17 mouse cellular contexts compared by ENCODE assay signal in genomic region chr17:29325831-29326230, GRCm38 (mm10). TPM values are rescaled to one million over a fixed set of nuclear protein-coding genes. Genes with fewer than 3 reads are reported as not detected.
DNase-seq lines count a peak whose midpoint lies in the region; ATAC-seq and TF ChIP-seq lines count a peak whose summit lies in the region.
"Had no signal": no experiment of that assay in that cellular context is flagged by ENCODE, and none has a peak within 500 bp of the region (broad histone marks: within the 10 kb centered on the region; RNA-seq: fewer than 3 reads in every experiment).

No protein-coding gene starts in this region.

- H3K9me3 ChIP-seq in kidney, embryonic 14.5 days (ENCODE audit: control insufficient read depth, low read length): no peaks in the 10 kb centered on the region
- H3K9me3 ChIP-seq in forebrain, embryonic 11.5 days (ENCODE audit: control insufficient read depth, low read length): no peaks in the 10 kb centered on the region
- H3K9me3 ChIP-seq in hindbrain, postnatal 0 days (ENCODE audit: low read length): no peaks in the 10 kb centered on the region
- no peaks in the 10 kb centered on the region for H3K9me3 ChIP-seq in midbrain, embryonic 16.5 days (replicated peaks; ENCODE audit: control insufficient read depth, low read length, poor library complexity, severe bottlenecking)
- H3K9me3 ChIP-seq: heart, embryonic 13.5 days had no signal

- no peaks in the 10 kb centered on the region for H3K36me3 ChIP-seq in kidney, embryonic 14.5 days (ENCODE audit: control insufficient read depth, insufficient read depth, low read length)
- no peaks in the 10 kb centered on the region; the same call in 1 of the 2 replicates for H3K36me3 ChIP-seq in forebrain, embryonic 11.5 days (ENCODE audit: control insufficient read depth, insufficient read depth, low read length)
- no peaks in the 10 kb centered on the region; the same call in 1 of the 2 replicates for H3K36me3 ChIP-seq in hindbrain, postnatal 0 days (ENCODE audit: insufficient read depth, low read length)
- H3K36me3 ChIP-seq in midbrain, embryonic 16.5 days (ENCODE audit: control insufficient read depth, insufficient read depth, low read length): peaks cover 2% of the 10 kb centered on the region; the same call in 1 of the 2 replicates

- no peak for TF ChIP-seq CTCF in hindbrain, postnatal 0 days (IDR thresholded peaks at IDR 0.05; ENCODE audit: low read depth)

- no peak overlapping the region for H3K27ac ChIP-seq in kidney, embryonic 14.5 days (ENCODE audit: low read depth, low read length)
- H3K27ac ChIP-seq in forebrain, embryonic 11.5 days (ENCODE audit: low read depth, low read length): no peak overlapping the region
- peak overlapping the region; percentile 60; the same call in 1 of the 2 replicates for H3K27ac ChIP-seq in hindbrain, postnatal 0 days
- peak overlapping the region; percentile 82 for H3K27ac ChIP-seq in midbrain, embryonic 16.5 days (ENCODE audit: low read length)
- H3K27ac ChIP-seq: heart, embryonic 13.5 days had no signal

- peaks cover 14% of the 10 kb centered on the region for H3K4me1 ChIP-seq in kidney, embryonic 14.5 days (ENCODE audit: control insufficient read depth, insufficient read depth, low read length)
- peaks cover 18% of the 10 kb centered on the region for H3K4me1 ChIP-seq in forebrain, embryonic 11.5 days (replicated peaks; ENCODE audit: control insufficient read depth, insufficient read depth, low read length)
- peaks cover 16% of the 10 kb centered on the region for H3K4me1 ChIP-seq in hindbrain, postnatal 0 days (ENCODE audit: insufficient read depth, low read length)
- peaks cover 24% of the 10 kb centered on the region for H3K4me1 ChIP-seq in midbrain, embryonic 16.5 days (ENCODE audit: control insufficient read depth, insufficient read depth, low read length)

- no peak for DNase-seq in kidney, postnatal 36 days
- DNase-seq in forebrain, embryonic 11.5 days (ENCODE audit: low spot score): no peak
- DNase-seq in hindbrain, postnatal 0 days (ENCODE audit: low spot score): no peak
- no peak for DNase-seq in cerebellum, adult 8-10 months
- no peak for DNase-seq in adrenal gland, adult 8-10 months
- DNase-seq: adrenal gland, postnatal 10 days; cerebellum, adult 11 months; kidney, adult 11 months; layer of hippocampus, postnatal 36 days; liver, postnatal 0 days; spleen, adult 18-20 months; thymus, postnatal 36 days had no signal

- 65% methylated on average over 13 of the region's 13 CpGs for WGBS in kidney, embryonic 14.5 days
- WGBS in forebrain, embryonic 11.5 days: 31% methylated on average over 13 of the region's 13 CpGs
- 42% methylated on average over 13 of the region's 13 CpGs for WGBS in hindbrain, postnatal 0 days
- 41% methylated on average over 13 of the region's 13 CpGs for WGBS in midbrain, embryonic 16.5 days

- no peak for ATAC-seq in kidney, embryonic 14.5 days (ENCODE audit: low FRiP score, low TSS enrichment)
- ATAC-seq in forebrain, embryonic 11.5 days (replicated peaks; ENCODE audit: low FRiP score): no peak
- ATAC-seq in hindbrain, postnatal 0 days: no peak
- ATAC-seq in midbrain, embryonic 16.5 days: no peak
- no peak for ATAC-seq in cerebellum, adult (ENCODE audit: insufficient number of reproducible peaks, low FRiP score, low TSS enrichment)
- ATAC-seq: liver, postnatal 0 days had no signal

- H3K4me3 ChIP-seq in kidney, embryonic 14.5 days (ENCODE audit: low read length): no peak overlapping the region
- peak overlapping the region; percentile 33; the same call in 1 of the 2 replicates for H3K4me3 ChIP-seq in forebrain, embryonic 11.5 days (ENCODE audit: low read depth, low read length)
- H3K4me3 ChIP-seq in hindbrain, postnatal 0 days (ENCODE audit: low read length): no peak overlapping the region
- H3K4me3 ChIP-seq in midbrain, embryonic 16.5 days (ENCODE audit: low read depth, low read length): no peak overlapping the region
- H3K4me3 ChIP-seq: megakaryocyte, embryonic 14.5 days had no signal

- peak overlapping the region; percentile 34; the same call in 1 of the 2 replicates for H3K9ac ChIP-seq in kidney, embryonic 14.5 days (ENCODE audit: low read depth, low read length)
- H3K9ac ChIP-seq in forebrain, embryonic 11.5 days (ENCODE audit: low read length): peak overlapping the region; percentile 70
- H3K9ac ChIP-seq in hindbrain, postnatal 0 days (replicated peaks; ENCODE audit: low read length): no peak overlapping the region
- H3K9ac ChIP-seq in midbrain, embryonic 16.5 days (ENCODE audit: low read depth, low read length): peak overlapping the region; percentile 52
- H3K9ac ChIP-seq: liver, postnatal 0 days had no signal

- no peak overlapping the region for H3K4me2 ChIP-seq in kidney, embryonic 14.5 days (replicated peaks; ENCODE audit: low read depth, low read length)
- peak overlapping the region; percentile 61; the same call in 1 of the 2 replicates for H3K4me2 ChIP-seq in forebrain, embryonic 11.5 days (ENCODE audit: low read depth, low read length, severe bottlenecking)
- H3K4me2 ChIP-seq in hindbrain, postnatal 0 days (ENCODE audit: low read depth, low read length): no peak overlapping the region
- peak overlapping the region; percentile 59 for H3K4me2 ChIP-seq in midbrain, embryonic 16.5 days (ENCODE audit: low read length)

- H3K27me3 ChIP-seq in kidney, embryonic 14.5 days (ENCODE audit: control insufficient read depth, insufficient read depth, low read length): peaks cover 34% of the 10 kb centered on the region
- H3K27me3 ChIP-seq in forebrain, embryonic 11.5 days (ENCODE audit: control insufficient read depth, insufficient read depth, low read length): peaks cover 19% of the 10 kb centered on the region
- no peaks in the 10 kb centered on the region; the same call in 1 of the 2 replicates for H3K27me3 ChIP-seq in hindbrain, postnatal 0 days (ENCODE audit: insufficient read depth, low read length)
- H3K27me3 ChIP-seq in midbrain, embryonic 16.5 days (ENCODE audit: control insufficient read depth, insufficient read depth, low read depth, low read length): peaks cover 8% of the 10 kb centered on the region

RNA-seq across cellular contexts. Expression of gene Pi16, which starts 8.4 kb away (rescaled TPM):
- 0.32 and 0.90 TPM in 2 replicates for polyA plus RNA-seq in kidney, embryonic 14.5 days (2014; fragmentation: Nextera tagmentation; extraction: Ambion mirVana)
- 0.59 and 0.72 TPM in 2 replicates for polyA plus RNA-seq in forebrain, embryonic 11.5 days (2014; fragmentation: Nextera tagmentation; extraction: Ambion mirVana)
- 2.3 and 2.8 TPM in 2 replicates for total RNA-seq in hindbrain, postnatal 0 days (2014; rRNA removed)
- 1.7 and 2.3 TPM in 2 replicates for polyA plus RNA-seq in hindbrain, postnatal 0 days (2015; fragmentation: Nextera tagmentation; extraction: Ambion mirVana)
- 3.3 and 4.4 TPM in 2 replicates for polyA plus RNA-seq in midbrain, embryonic 16.5 days (2015; fragmentation: Nextera tagmentation; extraction: Ambion mirVana)
- total RNA-seq in adrenal gland, adult 8-10 months (2022): 10 to 100 TPM in 3 of 4 experiments, 1 to 10 TPM in 1; 9.0 to 16.7 (median 14.0) TPM

RNA-seq across cellular contexts. Expression of gene Mtch1, which starts 21.9 kb away (rescaled TPM):
- polyA plus RNA-seq in kidney, embryonic 14.5 days (2014; fragmentation: Nextera tagmentation; extraction: Ambion mirVana): 297 and 364 TPM in 2 replicates
- 332 and 420 TPM in 2 replicates for polyA plus RNA-seq in forebrain, embryonic 11.5 days (2014; fragmentation: Nextera tagmentation; extraction: Ambion mirVana)
- 622 and 633 TPM in 2 replicates for total RNA-seq in hindbrain, postnatal 0 days (2014; rRNA removed)
- polyA plus RNA-seq in hindbrain, postnatal 0 days (2015; fragmentation: Nextera tagmentation; extraction: Ambion mirVana): 464 and 500 TPM in 2 replicates
- 463 and 470 TPM in 2 replicates for polyA plus RNA-seq in midbrain, embryonic 16.5 days (2015; fragmentation: Nextera tagmentation; extraction: Ambion mirVana)
- total RNA-seq in adrenal gland, adult 8-10 months (2022): 100 to 1,000 TPM; 236 to 274 (median 253) TPM

RNA-seq across cellular contexts. Expression of gene Fgd2, which starts 34.9 kb away (rescaled TPM):
- 9.5 and 9.6 TPM in 2 replicates for polyA plus RNA-seq in kidney, embryonic 14.5 days (2014; fragmentation: Nextera tagmentation; extraction: Ambion mirVana)
- polyA plus RNA-seq in forebrain, embryonic 11.5 days (2014; fragmentation: Nextera tagmentation; extraction: Ambion mirVana): 2.4 TPM in 2 replicates
- 14.7 and 19.1 TPM in 2 replicates for total RNA-seq in hindbrain, postnatal 0 days (2014; rRNA removed)
- 10.3 and 10.9 TPM in 2 replicates for polyA plus RNA-seq in hindbrain, postnatal 0 days (2015; fragmentation: Nextera tagmentation; extraction: Ambion mirVana)
- polyA plus RNA-seq in midbrain, embryonic 16.5 days (2015; fragmentation: Nextera tagmentation; extraction: Ambion mirVana): 8.6 and 12.7 TPM in 2 replicates
- total RNA-seq in adrenal gland, adult 8-10 months (2022): 10 to 100 TPM in 1 of 4 experiments, 1 to 10 TPM in 3; 2.1 to 11.1 (median 6.9) TPM

RNA-seq across cellular contexts. Expression of gene BC004004, which starts 57.2 kb away (rescaled TPM):
- 59.8 and 63.3 TPM in 2 replicates for polyA plus RNA-seq in kidney, embryonic 14.5 days (2014; fragmentation: Nextera tagmentation; extraction: Ambion mirVana)
- polyA plus RNA-seq in forebrain, embryonic 11.5 days (2014; fragmentation: Nextera tagmentation; extraction: Ambion mirVana): 58.2 and 61.5 TPM in 2 replicates
- total RNA-seq in hindbrain, postnatal 0 days (2014; rRNA removed): 181 and 262 TPM in 2 replicates
- 139 and 145 TPM in 2 replicates for polyA plus RNA-seq in hindbrain, postnatal 0 days (2015; fragmentation: Nextera tagmentation; extraction: Ambion mirVana)
- polyA plus RNA-seq in midbrain, embryonic 16.5 days (2015; fragmentation: Nextera tagmentation; extraction: Ambion mirVana): 125 TPM in 2 replicates
- 100 to 1,000 TPM in 3 of 4 experiments, 10 to 100 TPM in 1; 96.9 to 138 (median 122) TPM for total RNA-seq in adrenal gland, adult 8-10 months (2022)

Comparison
In these comparisons a context has a peak if more than half of its experiments do, and no peak if none do; other contexts are left out.
1. H3K27ac ChIP-seq: peak in hindbrain, postnatal 0 days (single experiment) and midbrain, embryonic 16.5 days (single experiment); none in kidney, embryonic 14.5 days (single experiment) and forebrain, embryonic 11.5 days (single experiment).
2. H3K4me2 ChIP-seq: peak in forebrain, embryonic 11.5 days (single experiment) and midbrain, embryonic 16.5 days (single experiment); none in kidney, embryonic 14.5 days (single experiment) and hindbrain, postnatal 0 days (single experiment).